Mouse (Mus musculus) myocyte (in vitro differentiated cells): ENCODE data around the gene Rusc2.

Experiments used
- POLR2A ChIP-seq: IDR thresholded peaks from one replicate; pipeline ENCODE4 v1.6.1; 2011; ENCODE audit warnings: low read depth, mild to moderate bottlenecking, control low read depth, moderate library complexity; ENCODE audit not compliant: insufficient read length
- REST ChIP-seq: IDR thresholded peaks from one replicate; pipeline ENCODE4 v1.6.1; 2011; ENCODE audit warnings: mild to moderate bottlenecking, control low read depth, moderate library complexity; ENCODE audit not compliant: insufficient read depth, insufficient read length
- SRF ChIP-seq: IDR thresholded peaks from one replicate; pipeline ENCODE4 v1.6.1; 2011; ENCODE audit warnings: low read depth; ENCODE audit not compliant: control insufficient read depth, insufficient read length

DNA sequence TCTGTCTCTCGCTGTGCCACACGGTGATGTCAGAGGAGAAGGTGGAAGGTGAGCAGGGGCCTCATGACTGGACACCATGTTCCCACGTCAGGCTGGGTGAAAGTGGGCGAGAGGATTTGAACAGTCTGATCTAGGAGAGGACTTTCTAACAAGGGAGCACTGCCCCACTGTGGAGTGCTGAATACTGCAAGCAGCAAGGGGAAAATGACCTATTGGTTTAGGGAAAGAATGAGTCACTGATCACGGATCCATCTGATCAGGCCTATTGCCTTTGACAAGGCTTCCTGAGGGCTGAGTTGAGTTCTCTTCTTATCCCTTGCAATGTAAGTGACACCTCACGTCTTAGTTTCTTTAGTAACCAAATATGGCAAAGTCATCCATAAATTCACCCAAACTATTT, 28.1 kb upstream of the Rusc2 start:
- TF ChIP-seq SRF (no peak), POLR2A (no peak), REST (no peak)
